Mouse (Mus musculus) spleen, postnatal 4 days (tissue): ENCODE results near the gene Rwdd2a.

Experiments used
- DNase-seq, 2 experiments: peaks; one replicate each; pipeline ENCODE4 v3.0.0; 2022; ENCODE audit warnings: low spot score in 2 of 2

Gene Rwdd2a

GRCm38 (mm10) chr9:86571540-86572135, at the start of gene Rwdd2a, which contains the start of gene Pgm3:
Gene Rwdd2a, plus strand, starts transcription at chr9:86571991.
Gene Pgm3, minus strand, starts transcription at chr9:86571842.
- DNase-seq = peak; percentile 95 to 98

DNA sequence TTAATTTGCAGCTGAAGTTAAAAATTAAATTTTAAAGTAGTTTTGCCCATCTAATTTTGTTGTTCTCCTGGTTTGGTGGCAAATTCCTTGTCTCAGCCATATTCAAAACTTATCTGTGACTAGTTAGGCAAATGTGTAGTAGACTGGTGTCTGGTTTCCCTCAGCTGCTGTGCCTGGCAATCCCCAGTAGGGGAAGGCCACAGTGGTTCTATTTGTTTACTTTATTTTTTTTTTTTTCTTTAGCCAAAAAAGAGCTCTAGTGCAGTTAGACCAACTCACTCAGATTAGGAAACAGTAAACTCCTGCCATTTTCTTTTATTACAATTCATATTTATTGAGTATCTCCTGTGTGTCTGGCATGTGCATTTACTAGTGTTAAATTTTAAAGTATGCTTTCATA, 49.5 kb upstream of the Rwdd2a start:
- DNase-seq = no peak

- no peak for DNase-seq
These were observed 46.2 kb upstream of the Rwdd2a start for GRCm38 (mm10) chr9:86525600-86525999.

GRCm38 (mm10) chr9:86534071-86534470, 37.7 kb upstream of the Rwdd2a start:
- no peak for DNase-seq

DNA sequence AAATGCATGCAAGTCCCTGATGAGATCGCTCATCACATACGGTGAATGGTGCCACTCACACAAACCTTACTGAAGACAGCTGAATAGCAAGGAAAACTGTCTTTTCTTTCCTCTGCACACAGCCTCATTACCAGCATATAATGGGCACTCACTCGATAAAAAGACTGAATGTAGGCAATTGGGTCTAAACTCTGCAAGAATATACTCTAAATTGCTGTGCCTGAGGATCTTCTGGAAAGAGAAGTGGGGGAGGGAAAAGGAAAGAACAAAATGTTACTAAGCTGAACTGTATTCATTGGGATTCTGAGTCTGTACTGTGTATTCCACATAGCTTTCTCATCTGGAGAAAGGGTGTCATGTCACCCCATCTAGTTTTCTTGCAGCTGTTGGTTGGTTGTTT, 28.3 kb upstream of the Rwdd2a start:
- DNase-seq = no peak

DNA sequence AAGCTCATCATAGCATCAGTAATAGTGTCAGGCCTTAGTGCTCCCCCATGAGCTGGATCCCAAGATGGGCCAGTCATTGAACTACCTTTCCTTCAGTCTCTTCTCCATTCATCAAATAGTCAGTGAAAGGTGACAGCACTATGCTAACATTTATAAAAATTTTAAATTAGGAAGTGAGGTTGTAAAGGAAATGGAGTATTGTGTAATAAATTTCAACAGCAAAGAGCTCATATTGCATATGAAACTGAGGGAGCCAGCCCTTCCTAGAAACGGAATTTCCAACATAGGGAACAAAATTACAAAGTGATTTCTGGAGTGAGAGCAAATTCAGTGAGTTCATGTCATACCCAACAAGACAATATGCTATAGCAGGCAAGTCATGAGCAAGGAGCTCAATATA, 27.2 kb upstream of the Rwdd2a start:
- DNase-seq = no peak

DNA sequence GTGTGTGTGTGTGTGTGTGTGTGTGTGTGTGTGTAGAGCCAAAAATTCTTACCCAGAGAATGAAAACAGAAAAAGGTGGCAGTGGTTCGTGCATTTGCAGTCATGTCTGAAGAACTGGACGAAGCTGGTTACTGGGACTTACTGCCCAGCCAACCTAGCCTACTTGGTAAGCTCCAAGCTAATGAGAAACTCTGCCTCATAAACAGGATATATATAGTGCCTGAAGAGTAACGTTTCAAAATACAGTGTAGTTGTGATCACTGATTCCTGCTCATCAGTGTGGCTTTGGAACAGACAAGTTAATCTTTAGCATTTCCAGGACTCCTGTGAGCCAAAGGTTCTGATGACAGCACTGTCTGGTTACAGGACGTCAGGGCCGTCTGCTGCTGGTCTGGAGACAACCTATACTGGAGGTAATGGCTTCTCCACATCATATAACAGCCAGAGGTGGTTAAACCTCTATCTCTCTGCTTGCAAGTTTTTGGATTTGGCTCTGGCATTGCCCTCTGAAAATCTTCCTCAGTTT, 22.1 kb upstream of the Rwdd2a start:
- no peak for DNase-seq

DNA sequence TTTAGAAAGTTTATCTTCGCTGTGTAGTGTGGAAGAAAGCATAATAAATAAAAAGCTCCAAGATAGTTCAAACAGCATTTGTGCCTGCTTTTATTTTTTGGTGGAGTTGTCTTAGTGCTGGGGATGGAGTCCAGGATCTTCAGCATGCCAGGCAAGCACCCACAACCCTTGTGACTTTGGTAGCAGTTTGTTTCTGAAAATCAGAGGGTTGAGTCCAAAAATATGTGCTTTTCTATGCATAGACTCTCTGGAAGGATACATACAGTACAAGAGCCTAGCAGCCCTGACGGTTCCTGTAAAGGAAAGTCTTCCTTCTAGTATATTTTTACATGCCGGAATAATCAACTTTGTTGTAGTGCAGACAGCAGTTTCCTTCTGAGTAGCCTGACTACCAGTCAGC, 21.1 kb upstream of the Rwdd2a start:
- no peak for DNase-seq

GRCm38 (mm10) chr9:86553886-86554285, 17.9 kb upstream of the Rwdd2a start:
- no peak for DNase-seq

DNA sequence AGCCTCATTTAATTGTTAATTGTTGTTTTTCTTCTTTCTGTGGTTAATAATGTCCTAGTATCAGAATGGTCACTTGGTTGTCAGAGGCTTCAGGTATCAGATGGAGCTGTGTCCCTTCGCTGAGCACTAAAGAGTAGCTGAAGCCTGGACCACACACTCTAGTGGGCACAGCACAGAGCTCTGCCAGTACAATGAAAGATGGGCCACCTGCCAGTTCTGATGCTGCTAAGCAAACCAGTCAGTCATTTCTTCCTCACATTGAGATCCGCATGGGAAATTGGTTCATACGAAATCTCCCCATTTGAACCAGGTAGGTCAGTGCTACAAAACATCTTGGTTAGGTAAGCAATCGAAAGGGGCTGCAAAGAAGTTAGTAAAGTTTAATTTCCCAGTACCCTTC, 17.1 kb upstream of the Rwdd2a start:
- DNase-seq = no peak

GRCm38 (mm10) chr9:86560543-86560942, 11.2 kb upstream of the Rwdd2a start:
- no peak for DNase-seq

- no peak for DNase-seq
These were observed 2.4 kb upstream of the Rwdd2a start for GRCm38 (mm10) chr9:86569314-86569910.

DNA sequence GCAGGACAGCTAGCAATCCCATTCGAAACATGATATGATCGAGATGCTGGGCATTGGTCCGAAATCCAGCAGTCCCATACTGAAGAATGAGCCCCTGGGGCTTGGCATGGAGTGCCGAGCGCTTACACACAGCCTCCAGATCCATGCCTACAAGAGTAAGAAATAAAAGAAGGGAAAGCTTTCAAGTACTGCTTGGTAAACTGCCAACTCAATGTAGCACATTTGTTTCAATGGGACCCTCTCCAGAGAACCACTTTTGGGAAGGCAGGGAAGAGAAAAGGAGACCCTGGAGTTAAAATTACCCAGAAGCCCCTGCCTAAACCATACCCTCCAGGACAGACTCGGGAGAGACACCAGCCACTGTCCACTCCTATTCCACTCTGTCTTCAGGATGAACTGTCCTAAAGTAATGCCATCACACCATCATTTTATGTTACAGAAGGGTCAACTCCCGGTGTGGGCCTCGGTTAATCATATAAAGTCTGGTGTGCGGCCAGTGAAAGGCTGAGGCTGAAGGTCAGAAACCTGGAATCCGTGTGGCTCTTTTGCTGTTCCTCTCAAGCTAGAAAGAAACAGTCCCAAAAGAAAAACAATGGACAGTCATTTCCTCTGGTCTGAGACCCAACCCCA, 1.4 kb upstream of the Rwdd2a start:
- DNase-seq = no peak

DNA sequence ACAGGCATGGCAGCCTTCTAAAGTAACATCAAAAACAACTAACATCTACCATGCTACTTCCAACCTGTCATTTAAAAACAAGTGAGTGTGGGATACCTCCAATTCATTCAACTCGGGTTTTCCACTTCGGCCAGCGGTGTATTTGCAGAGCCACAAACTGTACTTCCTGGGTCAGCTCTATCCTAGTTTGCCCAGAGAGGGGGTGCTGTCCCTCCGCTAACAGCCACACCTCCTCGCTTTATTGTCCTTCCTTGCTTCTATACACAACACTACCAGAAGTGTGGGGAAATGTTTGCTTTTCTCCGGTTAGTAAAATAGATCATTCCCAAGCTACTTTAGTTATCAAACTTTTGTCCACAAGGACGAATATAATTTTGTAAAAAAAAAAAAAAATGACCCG, 845 bp upstream of the Rwdd2a start:
- DNase-seq = no peak

DNA sequence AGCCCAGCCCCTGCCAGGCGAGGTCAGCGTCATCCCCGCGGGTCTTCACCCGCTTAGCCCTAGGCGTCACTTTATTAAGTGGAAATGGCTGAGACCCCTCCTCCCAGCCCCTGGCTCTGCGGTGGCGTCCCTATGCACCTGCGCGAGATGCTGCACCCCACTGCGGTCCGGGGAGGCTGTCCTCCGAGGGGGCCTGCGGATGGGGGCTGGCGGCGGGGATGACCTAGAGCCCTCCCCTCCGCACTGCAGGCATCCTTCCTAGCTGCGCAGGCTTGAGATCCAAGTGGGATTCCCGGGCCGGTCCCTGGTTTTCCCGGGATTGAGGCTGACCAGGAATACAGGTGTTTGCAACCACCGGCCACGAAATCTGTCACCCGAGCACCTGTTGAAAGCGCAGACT, 405 bp downstream of the Rwdd2a start:
- peak in 1 of 2 experiments; percentile 29 for DNase-seq

DNA sequence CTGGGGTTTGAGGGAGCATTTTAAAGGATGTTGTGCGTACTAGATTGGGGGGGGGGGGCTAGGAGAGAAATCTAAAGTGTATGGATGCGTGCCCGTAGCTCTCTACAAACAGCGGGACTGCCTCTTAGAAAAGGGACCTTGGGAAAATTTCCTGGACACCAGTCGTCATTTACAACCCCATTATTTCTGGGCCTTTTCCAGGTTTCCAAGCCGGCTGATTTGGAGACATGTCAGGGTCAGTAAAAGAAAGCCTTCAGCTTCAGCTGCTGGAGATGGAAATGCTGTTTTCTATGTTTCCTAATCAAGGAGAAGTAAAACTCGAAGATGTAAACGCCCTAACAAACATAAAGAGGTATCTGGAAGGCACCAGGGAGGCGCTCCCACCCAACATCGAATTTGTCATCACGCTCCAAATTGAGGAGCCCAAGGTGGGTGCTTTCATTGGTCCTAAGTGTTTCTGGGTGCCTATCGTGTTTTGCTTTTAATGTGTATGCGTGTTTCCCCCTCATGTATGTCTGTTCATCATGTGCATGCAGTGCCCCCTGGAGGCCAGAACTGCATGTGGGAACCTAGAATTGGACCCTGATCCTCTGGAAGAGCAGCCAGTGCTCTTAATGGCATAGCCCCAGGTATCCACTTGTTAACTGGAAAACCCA, 973 bp downstream of the Rwdd2a start:
- peak; percentile 81 to 91 for DNase-seq

DNA sequence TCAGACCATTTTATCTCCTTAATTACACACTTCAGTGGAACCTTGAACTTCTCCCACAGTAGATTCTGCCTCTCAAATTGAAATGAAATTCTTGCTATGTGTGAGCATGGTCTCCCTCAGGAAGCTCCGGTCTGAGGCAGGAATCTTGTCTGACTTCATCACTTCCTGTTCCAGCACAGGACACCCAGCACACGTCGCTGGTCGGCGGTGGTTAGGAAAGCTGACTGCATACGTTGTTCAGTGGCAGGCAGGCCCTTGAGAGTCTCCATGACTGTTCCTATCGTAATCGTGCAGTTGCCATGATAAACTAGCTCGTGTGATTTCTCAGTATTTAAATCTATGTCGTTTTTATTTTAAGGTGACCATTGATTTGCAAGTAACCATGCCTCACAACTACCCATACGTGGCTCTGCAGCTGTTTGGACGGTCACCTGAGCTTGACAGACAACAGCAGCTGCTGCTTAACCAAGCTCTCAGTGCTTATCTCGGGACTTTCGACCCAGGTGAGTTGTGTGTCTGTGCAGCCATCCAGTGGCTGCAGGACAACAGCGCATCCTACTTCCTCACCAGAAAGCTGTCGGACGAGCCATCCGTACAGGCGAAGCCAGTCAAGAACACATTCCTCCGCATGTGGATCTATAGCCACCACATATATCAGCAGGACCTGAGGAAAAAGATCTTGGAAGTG, 2.0 kb downstream of the Rwdd2a start:
- no peak for DNase-seq

- DNase-seq = no peak
These were observed 3.4 kb downstream of the Rwdd2a start for GRCm38 (mm10) chr9:86575178-86575577.

DNA sequence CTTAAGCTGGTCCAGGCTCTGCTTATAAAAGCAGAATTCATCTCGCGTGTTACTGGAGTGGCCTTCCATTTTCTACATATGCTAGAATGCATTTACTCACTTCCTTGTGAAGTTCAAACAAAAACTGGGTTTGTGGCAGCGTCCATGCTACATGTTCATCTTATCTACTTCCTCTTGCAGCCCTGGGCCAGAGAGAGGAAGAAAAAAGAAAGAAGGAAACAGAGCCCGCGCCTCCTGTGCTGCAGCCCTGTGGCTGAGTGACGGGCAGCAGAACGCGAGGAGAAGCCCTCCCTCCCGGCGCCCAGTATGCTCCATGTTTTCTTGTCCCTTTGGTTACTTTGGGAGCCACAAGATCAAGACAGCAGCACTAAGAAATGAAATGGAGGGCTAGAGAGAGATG, 7.9 kb downstream of the Rwdd2a start:
- DNase-seq = no peak

DNA sequence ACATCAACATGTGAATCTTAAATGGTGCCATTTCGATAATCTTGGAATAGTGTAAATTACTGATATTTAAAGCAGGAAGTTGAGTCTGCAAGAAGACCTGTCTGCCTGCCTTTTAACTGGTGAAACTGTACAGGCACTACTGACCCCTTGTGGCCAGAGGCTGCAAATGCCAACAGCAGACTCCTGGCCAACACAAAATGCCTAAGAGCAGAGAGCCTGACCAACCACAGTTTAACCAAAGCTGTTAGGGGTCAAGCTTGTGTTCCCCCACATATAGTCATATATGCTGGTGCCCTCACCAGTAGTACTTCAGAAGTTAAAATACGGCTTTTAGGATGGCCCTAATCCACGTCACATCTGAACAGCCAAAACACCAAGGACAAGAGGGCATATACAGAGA, 11.9 kb downstream of the Rwdd2a start:
- DNase-seq = peak; percentile 60 to 85

- DNase-seq = no peak
These were observed 15.4 kb downstream of the Rwdd2a start for GRCm38 (mm10) chr9:86587019-86587795.
